Comparison of ENCODE assay signal across 18 mouse cellular contexts in the genomic region with DNA sequence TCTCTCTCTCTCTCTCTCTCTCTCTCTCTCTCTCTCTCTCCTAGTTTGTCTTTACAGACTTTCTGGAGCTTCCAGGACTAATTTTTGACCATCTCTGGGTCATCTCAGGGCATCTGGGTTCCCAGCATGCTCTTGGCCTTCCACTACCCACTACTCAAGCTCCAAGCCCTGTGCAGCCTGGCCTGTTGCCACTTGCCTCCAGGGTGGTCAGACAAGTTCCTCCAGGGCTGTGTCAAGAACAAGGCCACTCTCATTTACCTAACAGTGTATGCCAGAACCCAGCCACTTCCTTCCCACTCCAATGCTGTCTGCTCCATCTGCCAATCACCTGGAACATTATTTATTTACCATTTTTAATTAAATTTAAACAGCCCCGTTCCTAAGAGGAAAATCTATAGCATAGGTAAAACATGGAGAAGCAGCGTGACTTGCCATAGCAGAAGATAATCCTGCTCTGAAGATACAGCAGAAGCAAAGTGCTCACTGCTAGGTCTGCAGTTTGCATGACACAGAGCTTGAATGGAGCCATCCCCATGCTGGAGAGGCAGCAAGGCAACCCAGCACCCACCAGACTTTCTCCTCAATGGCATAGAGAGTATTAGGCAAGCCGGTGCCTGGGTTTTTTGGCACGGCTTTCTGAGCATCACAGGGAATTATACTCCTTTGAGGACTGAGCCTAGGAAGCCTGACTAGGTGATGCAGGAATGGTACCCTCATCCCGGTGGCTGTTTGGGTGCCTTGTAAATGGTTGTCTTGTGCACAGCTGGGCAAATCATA. TPM values are rescaled to one million over a fixed set of nuclear protein-coding genes. Genes with fewer than 3 reads are reported as not detected.
A peak's percentile ranks its signal among the peaks of the same experiment; 100 is the strongest.
DNase-seq lines count a peak whose midpoint lies in the region; ATAC-seq and TF ChIP-seq lines count a peak whose summit lies in the region.
"Had no signal": no experiment of that assay in that cellular context is flagged by ENCODE, and none has a peak within 500 bp of the region (broad histone marks: within the 10 kb centered on the region; RNA-seq: fewer than 3 reads in every experiment).

No protein-coding gene starts in this region.

- no peaks in the 10 kb centered on the region for H3K27me3 ChIP-seq in stomach, embryonic 15.5 days (replicated peaks)
- no peaks in the 10 kb centered on the region for H3K27me3 ChIP-seq in stomach, postnatal 0 days (ENCODE audit: control insufficient read depth, insufficient read depth, low read length)
- no peaks in the 10 kb centered on the region for H3K27me3 ChIP-seq in midbrain, embryonic 14.5 days (ENCODE audit: control insufficient read depth, insufficient read depth, low read length)
- H3K27me3 ChIP-seq: embryonic facial prominence, embryonic 15.5 days; forebrain, embryonic 12.5 days; hindbrain, embryonic 12.5 days; midbrain, embryonic 15.5 days had no signal

- WGBS in stomach, embryonic 15.5 days = 78% methylated on average over 5 of the region's 5 CpGs
- WGBS in stomach, postnatal 0 days = 63% methylated on average over 5 of the region's 5 CpGs
- 91% methylated on average over 5 of the region's 5 CpGs for WGBS in midbrain, embryonic 14.5 days

- H3K4me1 ChIP-seq in stomach, embryonic 15.5 days = no peaks in the 10 kb centered on the region
- H3K4me1 ChIP-seq in stomach, postnatal 0 days (replicated peaks; ENCODE audit: control insufficient read depth, insufficient read depth) = no peaks in the 10 kb centered on the region
- no peaks in the 10 kb centered on the region for H3K4me1 ChIP-seq in midbrain, embryonic 14.5 days (ENCODE audit: control insufficient read depth, insufficient read depth, low read length)
- H3K4me1 ChIP-seq: embryonic facial prominence, embryonic 15.5 days; forebrain, embryonic 12.5 days; hindbrain, embryonic 12.5 days; midbrain, embryonic 15.5 days had no signal

- no peaks in the 10 kb centered on the region for H3K9me3 ChIP-seq in stomach, embryonic 15.5 days
- H3K9me3 ChIP-seq in stomach, postnatal 0 days (ENCODE audit: control insufficient read depth, low read length) = no peaks in the 10 kb centered on the region
- H3K9me3 ChIP-seq in midbrain, embryonic 14.5 days (ENCODE audit: control insufficient read depth, low read length) = no peaks in the 10 kb centered on the region
- H3K9me3 ChIP-seq: embryonic facial prominence, embryonic 15.5 days; forebrain, embryonic 12.5 days; hindbrain, embryonic 12.5 days; midbrain, embryonic 15.5 days had no signal

- no peak overlapping the region for H3K27ac ChIP-seq in stomach, embryonic 15.5 days
- H3K27ac ChIP-seq in stomach, postnatal 0 days (replicated peaks) = no peak overlapping the region
- H3K27ac ChIP-seq in midbrain, embryonic 14.5 days (replicated peaks; ENCODE audit: low read depth, low read length) = no peak overlapping the region
- H3K27ac ChIP-seq: embryonic facial prominence, embryonic 15.5 days; forebrain, embryonic 12.5 days; hindbrain, embryonic 12.5 days; midbrain, embryonic 15.5 days had no signal

- peak; percentile 62; the same call in 1 of the 2 replicates for ATAC-seq in stomach, embryonic 15.5 days (ENCODE audit: insufficient read depth, low FRiP score, low read depth)
- no peak for ATAC-seq in stomach, postnatal 0 days (ENCODE audit: low FRiP score, low TSS enrichment)
- no peak for ATAC-seq in midbrain, embryonic 14.5 days (ENCODE audit: low FRiP score, low TSS enrichment)
- ATAC-seq: intestine, embryonic 16.5 days; midbrain, embryonic 15.5 days had no signal

- no peak overlapping the region for H3K4me3 ChIP-seq in stomach, embryonic 15.5 days (replicated peaks)
- H3K4me3 ChIP-seq in stomach, postnatal 0 days (ENCODE audit: low read depth, low read length) = no peak overlapping the region
- no peak overlapping the region for H3K4me3 ChIP-seq in midbrain, embryonic 14.5 days (replicated peaks; ENCODE audit: low read depth, low read length)
- H3K4me3 ChIP-seq: embryonic facial prominence, embryonic 15.5 days; forebrain, embryonic 12.5 days; hindbrain, embryonic 12.5 days; midbrain, embryonic 15.5 days had no signal

- no peak overlapping the region for H3K9ac ChIP-seq in stomach, embryonic 15.5 days
- no peak overlapping the region for H3K9ac ChIP-seq in stomach, postnatal 0 days (ENCODE audit: low read length)
- H3K9ac ChIP-seq in midbrain, embryonic 14.5 days (replicated peaks; ENCODE audit: low read length) = no peak overlapping the region
- H3K9ac ChIP-seq: embryonic facial prominence, embryonic 15.5 days; forebrain, embryonic 12.5 days; hindbrain, embryonic 12.5 days; midbrain, embryonic 15.5 days had no signal

- no peak overlapping the region for H3K4me2 ChIP-seq in stomach, embryonic 15.5 days
- no peak overlapping the region for H3K4me2 ChIP-seq in stomach, postnatal 0 days (replicated peaks; ENCODE audit: low read depth)
- H3K4me2 ChIP-seq in midbrain, embryonic 14.5 days (ENCODE audit: low read length) = no peak overlapping the region
- H3K4me2 ChIP-seq: embryonic facial prominence, embryonic 15.5 days; forebrain, embryonic 12.5 days; hindbrain, embryonic 12.5 days; liver, embryonic 11.5 days; midbrain, embryonic 15.5 days had no signal

- no peak for TF ChIP-seq EP300 in stomach, postnatal 0 days (optimal IDR thresholded peaks at IDR 0.05)

- TF ChIP-seq CTCF in stomach, postnatal 0 days (IDR thresholded peaks at IDR 0.05; ENCODE audit: low read depth) = no peak

- H3K36me3 ChIP-seq in stomach, embryonic 15.5 days = no peaks in the 10 kb centered on the region
- H3K36me3 ChIP-seq in stomach, postnatal 0 days (ENCODE audit: control insufficient read depth, insufficient read depth, low read length) = no peaks in the 10 kb centered on the region
- no peaks in the 10 kb centered on the region for H3K36me3 ChIP-seq in midbrain, embryonic 14.5 days (ENCODE audit: control insufficient read depth, insufficient read depth, low read length)
- H3K36me3 ChIP-seq: embryonic facial prominence, embryonic 15.5 days; forebrain, embryonic 12.5 days; G1E; hindbrain, embryonic 12.5 days; midbrain, embryonic 15.5 days had no signal

- DNase-seq in stomach, postnatal 0 days (ENCODE audit: low spot score) = no peak
- peak; percentile 92 to 96 for DNase-seq in cerebellum, postnatal 14 days
- DNase-seq in lung, postnatal 14 days = peak; percentile 30
- DNase-seq in urinary bladder, postnatal 36 days (ENCODE audit: low spot score in 2 of 2) = peak; percentile 74 to 82
- DNase-seq in kidney, adult 18-20 months = no peak
- no peak for DNase-seq in midbrain, embryonic 14.5 days
- no peak for DNase-seq in c-Kit-positive CD71-positive TER-119-positive erythroid progenitor cells, embryonic 14.5 days (ENCODE audit: low spot score)
- DNase-seq: thymus, postnatal 14 days had no signal

RNA-seq across cellular contexts. Expression of a gene that starts 54.0 kb away (rescaled TPM):
- polyA plus RNA-seq in stomach, embryonic 15.5 days (2015; fragmentation: Nextera tagmentation; extraction: Ambion mirVana) = not detected in 2 replicates
- not detected in 2 replicates for polyA plus RNA-seq in stomach, postnatal 0 days (2015; fragmentation: Nextera tagmentation; extraction: Ambion mirVana)
- polyA plus RNA-seq in midbrain, embryonic 14.5 days (2014; fragmentation: Nextera tagmentation; extraction: Ambion mirVana) = not detected in 2 replicates
- polyA plus RNA-seq: forebrain, embryonic 12.5 days; G1E; heart, postnatal 0 days; intestine, embryonic 16.5 days; liver, embryonic 11.5 days; midbrain, embryonic 15.5 days had no signal

RNA-seq across cellular contexts. Expression of a gene that starts 55.6 kb away (rescaled TPM):
- 0.19 and 0.23 TPM in 2 replicates for polyA plus RNA-seq in stomach, embryonic 15.5 days (2015; fragmentation: Nextera tagmentation; extraction: Ambion mirVana)
- polyA plus RNA-seq in stomach, postnatal 0 days (2015; fragmentation: Nextera tagmentation; extraction: Ambion mirVana) = not detected in 2 replicates
- not detected in 2 replicates for polyA plus RNA-seq in midbrain, embryonic 14.5 days (2014; fragmentation: Nextera tagmentation; extraction: Ambion mirVana)
- polyA plus RNA-seq: cortical plate, adult 2 months; forebrain, embryonic 12.5 days; G1E; heart, postnatal 0 days; liver, embryonic 11.5 days; midbrain, embryonic 15.5 days had no signal

Comparison
In these comparisons a context has a peak if more than half of its experiments do, and no peak if none do; other contexts are left out.
1. DNase-seq: peak in cerebellum, postnatal 14 days (2 of 2), lung, postnatal 14 days (single experiment) and urinary bladder, postnatal 36 days (2 of 2); none in stomach, postnatal 0 days (single experiment), kidney, adult 18-20 months (single experiment), midbrain, embryonic 14.5 days (single experiment) and c-Kit-positive CD71-positive TER-119-positive erythroid progenitor cells, embryonic 14.5 days (single experiment).